Mouse (Mus musculus): ENCODE results near the gene Sowahc. TPM values are rescaled to one million over a fixed set of nuclear protein-coding genes. Genes with fewer than 3 reads are reported as not detected.

Gene Sowahc
- polyA plus RNA-seq (2011; ENCODE audit: insufficient read depth, insufficient read length, low read depth, missing spikeins), result 4.0 and 4.8 TPM in 2 replicates

DNA sequence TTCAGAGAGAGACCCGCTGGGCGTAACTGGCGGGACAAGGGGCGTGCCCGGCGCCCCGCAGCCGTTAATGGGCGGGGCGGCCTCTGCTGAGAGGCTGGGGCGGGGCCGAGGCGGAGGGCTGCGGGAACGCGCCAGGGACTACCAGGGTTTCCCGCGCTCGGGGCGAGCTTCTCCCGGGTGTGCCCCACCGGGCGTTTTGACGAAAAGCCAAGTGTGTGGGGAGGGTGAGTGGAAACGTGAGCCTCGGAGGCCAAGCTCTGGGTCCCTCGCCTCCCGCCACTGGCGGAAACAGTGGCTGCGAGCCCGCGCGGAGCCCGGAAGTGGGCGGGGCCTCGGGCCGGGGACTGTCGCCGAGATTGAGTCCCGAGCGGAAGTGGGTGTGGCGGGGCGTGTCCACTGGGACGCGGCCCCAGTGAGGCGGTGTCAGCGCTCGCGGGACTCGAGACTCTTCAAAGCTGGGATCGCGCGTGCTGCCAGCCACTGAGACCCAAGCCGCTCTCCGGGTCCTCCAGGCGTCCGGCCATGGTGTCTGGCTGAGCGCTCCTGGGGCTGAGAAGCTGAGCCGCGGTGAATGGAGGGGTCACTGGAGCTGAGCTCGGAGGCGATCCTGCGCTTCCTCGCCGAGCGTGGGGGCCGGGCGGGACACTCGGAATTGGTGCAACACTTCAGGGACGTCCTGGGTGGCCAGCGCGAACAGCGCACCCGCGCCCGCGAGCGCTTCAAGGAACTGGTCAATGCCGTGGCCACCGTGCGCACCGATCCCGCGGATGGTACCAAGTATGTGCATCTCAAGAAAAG, at the start of gene Sowahc, which contains the start of gene Sept10:
Gene Sowahc (plus strand): TSS at position 481 of the 798 bp plus-strand sequence.
Gene Sept10 (minus strand): TSS at position 375 of the 798 bp plus-strand sequence.
- no peaks in the 10 kb centered on the region for H3K36me3 ChIP-seq (ENCODE audit: control insufficient read depth, insufficient read depth, low read length, poor library complexity, severe bottlenecking)
- H3K4me1 ChIP-seq (ENCODE audit: control insufficient read depth, insufficient read depth, low read length), result no peaks in the 10 kb centered on the region
- H3K4me3 ChIP-seq (ENCODE audit: low read depth, low read length), result peak within 1 kb of the TSS; percentile 69
- H3K27ac ChIP-seq (ENCODE audit: insufficient read depth, low read length), result no peak within 1 kb of the TSS
- TF ChIP-seq CTCF (IDR thresholded peaks at IDR 0.05; ENCODE audit: low read depth, low read length), result no peak
- peak; percentile 79 for TF ChIP-seq POLR2A (IDR thresholded peaks at IDR 0.05; ENCODE audit: insufficient read depth, low read length)
- TF ChIP-seq EP300 (IDR thresholded peaks at IDR 0.05; ENCODE audit: insufficient read depth, low read depth, low read length), result peak; percentile 53; the same call in 1 of the 2 replicates
- no peaks in the 10 kb centered on the region for H3K9me3 ChIP-seq (replicated peaks; ENCODE audit: control insufficient read depth, insufficient read depth, low read length, poor library complexity, severe bottlenecking)
- 0 out of 2 replicates have a peak, but pooled peaks cover 3% of the 10 kb centered on the region for H3K27me3 ChIP-seq (ENCODE audit: control insufficient read depth, insufficient read depth, low read length, poor library complexity, severe bottlenecking)
- peak within 1 kb of the TSS; percentile 79 for H3K9ac ChIP-seq (ENCODE audit: low read depth, poor library complexity, severe bottlenecking)

DNA sequence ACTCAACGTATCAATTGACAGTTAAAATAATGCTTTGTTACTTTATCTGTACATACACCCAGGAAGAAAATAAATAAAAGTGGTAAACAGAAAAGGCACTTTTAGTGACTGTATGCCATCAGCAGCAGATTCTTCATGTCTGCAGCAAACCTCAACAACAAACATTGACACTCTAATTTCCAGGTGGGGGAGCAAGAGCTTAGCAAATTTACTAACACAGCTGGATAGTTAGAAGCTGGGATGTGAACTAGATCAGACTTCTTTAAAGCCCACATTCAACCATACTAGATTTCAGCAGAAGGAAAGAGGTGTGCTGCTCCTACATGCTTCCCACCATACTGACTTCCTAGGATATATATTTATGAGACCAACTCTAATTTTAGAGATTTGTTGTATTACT, 49.2 kb upstream of the Sowahc start:
- no peaks in the 10 kb centered on the region for H3K9me3 ChIP-seq (replicated peaks; ENCODE audit: control insufficient read depth, insufficient read depth, low read length, poor library complexity, severe bottlenecking)
- H3K4me3 ChIP-seq (ENCODE audit: low read depth, low read length), result no peak overlapping the region

DNA sequence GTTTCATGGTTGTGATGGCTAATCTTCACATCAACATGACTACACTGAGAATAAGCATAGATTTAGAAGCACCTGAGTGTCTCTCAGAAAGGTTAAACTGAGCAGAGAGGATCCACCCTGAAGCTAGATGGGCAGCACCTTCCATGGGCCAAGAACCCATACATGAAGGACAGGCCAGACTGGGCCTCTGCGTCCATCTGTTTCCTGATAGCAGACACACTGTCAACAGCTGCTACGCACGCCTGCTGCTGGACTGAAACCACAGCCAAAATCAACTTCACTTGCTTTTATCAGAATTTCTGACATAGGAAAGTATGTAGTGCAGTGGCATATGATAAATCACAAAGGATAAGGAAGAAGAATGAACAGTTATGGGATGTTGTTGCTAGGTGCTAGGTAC, 42.1 kb upstream of the Sowahc start:
- Histone ChIP-seq H3K4me3 (ENCODE audit: low read depth, low read length) (no peak overlapping the region), H3K27ac (ENCODE audit: insufficient read depth, low read length) (no peak overlapping the region), H3K27me3 (ENCODE audit: control insufficient read depth, insufficient read depth, low read length, poor library complexity, severe bottlenecking) (no peaks in the 10 kb centered on the region), H3K9me3 (replicated peaks; ENCODE audit: control insufficient read depth, insufficient read depth, low read length, poor library complexity, severe bottlenecking) (no peaks in the 10 kb centered on the region), H3K4me1 (ENCODE audit: control insufficient read depth, insufficient read depth, low read length) (no peaks in the 10 kb centered on the region), H3K36me3 (ENCODE audit: control insufficient read depth, insufficient read depth, low read length, poor library complexity, severe bottlenecking) (no peaks in the 10 kb centered on the region), H3K9ac (ENCODE audit: low read depth, poor library complexity, severe bottlenecking) (no peak overlapping the region)
- TF ChIP-seq POLR2A (IDR thresholded peaks at IDR 0.05; ENCODE audit: insufficient read depth, low read length), result no peak
- no peak for TF ChIP-seq EP300 (IDR thresholded peaks at IDR 0.05; ENCODE audit: insufficient read depth, low read depth, low read length)
- no peak for TF ChIP-seq CTCF (IDR thresholded peaks at IDR 0.05; ENCODE audit: low read depth, low read length)

More for the DNA sequence above, 49.2 kb upstream of the Sowahc start:
- no peak overlapping the region for H3K27ac ChIP-seq (ENCODE audit: insufficient read depth, low read length)
- H3K9ac ChIP-seq (ENCODE audit: low read depth, poor library complexity, severe bottlenecking), result no peak overlapping the region
- no peak for TF ChIP-seq CTCF (IDR thresholded peaks at IDR 0.05; ENCODE audit: low read depth, low read length)
- no peaks in the 10 kb centered on the region for H3K4me1 ChIP-seq (ENCODE audit: control insufficient read depth, insufficient read depth, low read length)
- no peaks in the 10 kb centered on the region for H3K36me3 ChIP-seq (ENCODE audit: control insufficient read depth, insufficient read depth, low read length, poor library complexity, severe bottlenecking)
- no peaks in the 10 kb centered on the region for H3K27me3 ChIP-seq (ENCODE audit: control insufficient read depth, insufficient read depth, low read length, poor library complexity, severe bottlenecking)

DNA sequence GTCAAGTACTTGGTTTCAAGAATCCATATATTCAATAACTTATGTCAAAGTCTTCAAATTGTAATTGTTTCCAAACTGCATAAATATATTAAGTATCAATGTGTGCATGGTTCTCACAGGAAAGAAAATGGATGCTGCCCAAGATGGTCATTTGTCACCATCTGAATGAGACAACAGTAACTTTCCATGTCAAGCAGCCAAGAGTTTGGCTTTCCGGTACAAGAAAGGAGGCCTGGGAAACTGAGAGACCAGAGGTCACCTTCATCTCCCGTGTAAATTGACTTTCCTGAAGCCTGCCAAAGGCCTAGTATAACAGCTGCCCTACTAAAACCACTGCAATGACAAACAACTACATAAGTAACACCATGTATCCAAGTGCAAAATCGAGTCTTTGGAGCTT, 39.4 kb upstream of the Sowahc start:
- H3K9ac ChIP-seq (ENCODE audit: low read depth, poor library complexity, severe bottlenecking), result no peak overlapping the region
- H3K27ac ChIP-seq (ENCODE audit: insufficient read depth, low read length), result no peak overlapping the region
- no peaks in the 10 kb centered on the region for H3K4me1 ChIP-seq (ENCODE audit: control insufficient read depth, insufficient read depth, low read length)
- H3K4me3 ChIP-seq (ENCODE audit: low read depth, low read length), result no peak overlapping the region
- no peaks in the 10 kb centered on the region for H3K36me3 ChIP-seq (ENCODE audit: control insufficient read depth, insufficient read depth, low read length, poor library complexity, severe bottlenecking)
- no peak for TF ChIP-seq POLR2A (IDR thresholded peaks at IDR 0.05; ENCODE audit: insufficient read depth, low read length)
- no peak for TF ChIP-seq CTCF (IDR thresholded peaks at IDR 0.05; ENCODE audit: low read depth, low read length)
- TF ChIP-seq EP300 (IDR thresholded peaks at IDR 0.05; ENCODE audit: insufficient read depth, low read depth, low read length), result no peak
- no peaks in the 10 kb centered on the region for H3K27me3 ChIP-seq (ENCODE audit: control insufficient read depth, insufficient read depth, low read length, poor library complexity, severe bottlenecking)
- no peaks in the 10 kb centered on the region for H3K9me3 ChIP-seq (replicated peaks; ENCODE audit: control insufficient read depth, insufficient read depth, low read length, poor library complexity, severe bottlenecking)

DNA sequence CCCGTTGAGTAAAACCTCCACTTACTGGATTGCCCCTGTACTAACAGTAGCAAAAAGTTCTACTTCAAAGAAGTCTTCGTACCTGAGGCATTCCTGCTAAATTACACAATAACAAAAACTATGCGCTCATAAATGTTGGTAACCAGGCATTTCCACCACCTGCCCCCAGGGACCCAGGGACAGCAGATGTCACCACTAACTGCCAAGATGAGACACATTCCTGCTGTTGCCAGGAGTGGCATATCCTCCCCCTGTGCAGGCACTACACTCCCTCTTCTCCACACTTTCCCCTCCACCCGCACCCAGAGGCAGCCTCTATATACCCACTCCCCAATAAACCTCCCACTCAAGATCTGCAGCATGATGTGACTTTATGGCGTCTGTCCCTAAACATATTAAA, 26.9 kb upstream of the Sowahc start:
- no peaks in the 10 kb centered on the region for H3K36me3 ChIP-seq (ENCODE audit: control insufficient read depth, insufficient read depth, low read length, poor library complexity, severe bottlenecking)
- H3K27ac ChIP-seq (ENCODE audit: insufficient read depth, low read length), result no peak overlapping the region
- H3K9me3 ChIP-seq (replicated peaks; ENCODE audit: control insufficient read depth, insufficient read depth, low read length, poor library complexity, severe bottlenecking), result no peaks in the 10 kb centered on the region
- H3K9ac ChIP-seq (ENCODE audit: low read depth, poor library complexity, severe bottlenecking), result no peak overlapping the region
- TF ChIP-seq EP300 (IDR thresholded peaks at IDR 0.05; ENCODE audit: insufficient read depth, low read depth, low read length) (no peak), CTCF (IDR thresholded peaks at IDR 0.05; ENCODE audit: low read depth, low read length) (no peak), POLR2A (IDR thresholded peaks at IDR 0.05; ENCODE audit: insufficient read depth, low read length) (no peak)
- no peaks in the 10 kb centered on the region for H3K27me3 ChIP-seq (ENCODE audit: control insufficient read depth, insufficient read depth, low read length, poor library complexity, severe bottlenecking)
- peaks cover 2% of the 10 kb centered on the region for H3K4me1 ChIP-seq (ENCODE audit: control insufficient read depth, insufficient read depth, low read length)
- H3K4me3 ChIP-seq (ENCODE audit: low read depth, low read length), result no peak overlapping the region

GRCm38 (mm10) chr10:59196763-59197162, 25.0 kb upstream of the Sowahc start:
- Histone ChIP-seq H3K27ac (ENCODE audit: insufficient read depth, low read length) (no peak overlapping the region), H3K27me3 (ENCODE audit: control insufficient read depth, insufficient read depth, low read length, poor library complexity, severe bottlenecking) (no peaks in the 10 kb centered on the region), H3K9ac (ENCODE audit: low read depth, poor library complexity, severe bottlenecking) (no peak overlapping the region), H3K4me3 (ENCODE audit: low read depth, low read length) (no peak overlapping the region), H3K4me1 (ENCODE audit: control insufficient read depth, insufficient read depth, low read length) (peaks cover 2% of the 10 kb centered on the region), H3K9me3 (replicated peaks; ENCODE audit: control insufficient read depth, insufficient read depth, low read length, poor library complexity, severe bottlenecking) (no peaks in the 10 kb centered on the region), H3K36me3 (ENCODE audit: control insufficient read depth, insufficient read depth, low read length, poor library complexity, severe bottlenecking) (no peaks in the 10 kb centered on the region)
- no peak for TF ChIP-seq POLR2A (IDR thresholded peaks at IDR 0.05; ENCODE audit: insufficient read depth, low read length)
- TF ChIP-seq EP300 (IDR thresholded peaks at IDR 0.05; ENCODE audit: insufficient read depth, low read depth, low read length), result no peak
- no peak for TF ChIP-seq CTCF (IDR thresholded peaks at IDR 0.05; ENCODE audit: low read depth, low read length)

Measured in ES-Bruce4 (cell line).